Mouse (Mus musculus) inflammation-experienced regulatory T-cells (primary cell): Measurements from ENCODE around the gene Bpifa2. TPM values are rescaled to one million over a fixed set of nuclear protein-coding genes. Genes with fewer than 3 reads are reported as not detected.

ENCODE experiments used
- polyA plus RNA-seq, 2 experiments: library from polyadenylated mRNA; unstranded; fragments of 100-300 nt; shearing (Covaris generic); gene quantifications; one replicate each; pipeline ENCODE4 v1.2.1; 2017

The Bpifa2 gene
- polyA plus RNA-seq, result over 10,000 TPM in 1 of 2 experiments, 1 to 10 TPM in 1; 5.4 to 48,090 TPM

DNA sequence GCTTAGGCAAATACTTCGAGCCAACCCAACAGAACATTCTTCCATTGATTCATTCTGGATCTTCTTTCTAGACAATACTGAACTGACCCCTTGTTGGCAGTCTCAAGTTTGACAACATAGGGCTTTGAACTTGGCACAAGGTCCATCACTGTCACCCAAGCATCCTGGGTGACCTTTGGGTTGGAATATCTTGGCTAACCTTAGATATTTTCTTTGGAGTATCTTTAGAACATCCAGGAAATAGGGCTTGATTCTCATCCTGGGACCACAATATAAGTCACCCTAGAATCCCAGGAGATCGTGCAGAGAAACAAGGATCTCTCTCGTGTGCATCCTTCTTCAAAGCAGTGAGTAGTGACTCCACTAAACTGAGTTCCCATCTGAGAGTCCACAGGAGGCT is at the start of gene Bpifa2:
Bpifa2 (plus strand) TSS at position 301 of the 400 bp plus-strand sequence.

DNA sequence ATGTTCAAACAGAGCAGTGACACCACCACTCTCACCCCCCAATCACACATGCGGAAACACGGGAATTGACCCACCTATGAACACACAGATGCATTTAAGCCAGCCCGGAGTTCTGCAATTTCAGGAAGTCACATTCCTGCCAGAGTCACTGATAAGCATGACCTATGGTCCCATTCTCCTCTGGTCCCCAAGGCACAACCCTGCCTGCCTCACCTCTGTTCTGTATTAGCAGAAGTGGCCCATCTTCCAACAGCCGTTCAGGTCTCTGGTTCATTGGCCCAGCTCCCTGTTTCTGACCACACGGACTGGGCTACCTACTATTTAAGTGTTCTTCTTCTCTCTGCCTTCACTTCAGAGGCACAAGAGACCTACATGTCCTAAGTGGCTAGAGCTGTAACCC is 33.5 kb upstream of the Bpifa2 start, which contains the start of gene Bpifa6:
Bpifa6 (plus strand) TSS at position 364 of the 400 bp plus-strand sequence.

Other genes with a start within 250 kb of the Bpifa2 start
- under 1 TPM; 0.22 to 0.70 TPM for gene Efcab8, start 228.3 kb upstream of the Bpifa2 start, polyA plus RNA-seq
- gene Sun5, start 137.2 kb upstream of the Bpifa2 start, polyA plus RNA-seq, result 1 to 10 TPM in 1 of 2 experiments, not detected in 1; 1.3 TPM
- under 1 TPM in 1 of 2 experiments, not detected in 1; 0.40 TPM for gene Bpifb2, start 133.2 kb upstream of the Bpifa2 start, polyA plus RNA-seq
- not detected for gene Bpifb6, start 107.9 kb upstream of the Bpifa2 start, polyA plus RNA-seq
- gene Bpifb3, start 90.0 kb upstream of the Bpifa2 start, polyA plus RNA-seq, result not detected
- gene Bpifb4, start 70.1 kb upstream of the Bpifa2 start, polyA plus RNA-seq, result not detected
- gene Bpifa6, start 33.3 kb upstream of the Bpifa2 start, polyA plus RNA-seq, result not detected
- gene Bpifa3, start 122.1 kb downstream of the Bpifa2 start, polyA plus RNA-seq, result not detected
- gene Bpifa1, start 134.6 kb downstream of the Bpifa2 start, polyA plus RNA-seq, result not detected
- gene Bpifa5, start 154.3 kb downstream of the Bpifa2 start, polyA plus RNA-seq, result not detected
- under 1 TPM; 0.05 to 0.17 TPM for gene Bpifb1, start 182.6 kb downstream of the Bpifa2 start, polyA plus RNA-seq
- under 1 TPM in 1 of 2 experiments, not detected in 1; 0.62 TPM for gene Bpifb5, start 215.5 kb downstream of the Bpifa2 start, polyA plus RNA-seq
- not detected for gene Bpifb9a, start 249.6 kb downstream of the Bpifa2 start, polyA plus RNA-seq